Mouse (Mus musculus): ENCODE data around the gene Cherp. TPM values are rescaled to one million over a fixed set of nuclear protein-coding genes. Genes with fewer than 3 reads are reported as not detected.

Gene Cherp
- polyA plus RNA-seq, 1 experiment from 2014 or later, result 45.6 TPM

DNA sequence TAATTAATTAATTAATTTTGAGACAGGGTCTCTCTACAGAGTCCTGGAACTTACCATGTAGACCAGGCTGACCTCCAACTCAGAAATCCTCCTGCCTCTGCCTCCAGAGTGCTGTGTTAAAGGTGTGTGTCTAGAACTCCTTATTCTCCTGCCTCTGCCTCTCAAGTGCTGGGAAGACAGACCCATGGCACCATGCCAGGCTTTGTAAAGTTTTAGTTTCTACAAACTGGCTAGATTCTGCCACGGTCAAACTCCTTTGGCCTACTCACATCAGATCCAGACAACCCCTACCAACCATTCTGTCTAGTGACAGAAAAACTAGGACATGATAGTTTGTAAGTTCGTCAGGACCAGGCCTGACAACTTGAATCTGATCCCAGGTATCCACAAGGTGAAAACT, 16.0 kb upstream of the Cherp start:
- 0 out of 2 replicates have a peak overlapping the region, but pooled peaks have one; percentile 4 for H3K9ac ChIP-seq (ENCODE audit: low read length)

GRCm38 (mm10) chr8:72487014-72487413, 12.0 kb upstream of the Cherp start:
- Histone ChIP-seq H3K27me3 (ENCODE audit: control insufficient read depth, insufficient read depth, low read length) (no peaks in the 10 kb centered on the region), H3K27ac (ENCODE audit: low read length) (no peak overlapping the region), H3K9me3 (replicated peaks; ENCODE audit: control insufficient read depth, low read length) (no peaks in the 10 kb centered on the region), H3K4me2 (ENCODE audit: low read depth, low read length) (no peak overlapping the region), H3K4me1 (ENCODE audit: control insufficient read depth, insufficient read depth, low read length) (peaks cover 11% of the 10 kb centered on the region), H3K4me3 (ENCODE audit: low read length) (no peak overlapping the region), H3K9ac (ENCODE audit: low read length) (no peak overlapping the region), H3K36me3 (ENCODE audit: control insufficient read depth, insufficient read depth) (peaks cover 30% of the 10 kb centered on the region)
- ATAC-seq (replicated peaks; ENCODE audit: extremely low read depth, insufficient read depth, low FRiP score), result no peak

More for the DNA sequence above, 16.0 kb upstream of the Cherp start:
- 83% methylated on average over 2 of the region's 2 CpGs for WGBS
- H3K4me2 ChIP-seq (ENCODE audit: low read depth, low read length), result peak overlapping the region; percentile 97
- ATAC-seq (replicated peaks; ENCODE audit: extremely low read depth, insufficient read depth, low FRiP score), result no peak
- peaks cover 18% of the 10 kb centered on the region for H3K4me1 ChIP-seq (ENCODE audit: control insufficient read depth, insufficient read depth, low read length)
- H3K4me3 ChIP-seq (ENCODE audit: low read length), result no peak overlapping the region; the same call in 1 of the 2 replicates
- peaks cover 23% of the 10 kb centered on the region for H3K36me3 ChIP-seq (ENCODE audit: control insufficient read depth, insufficient read depth)
- H3K27ac ChIP-seq (ENCODE audit: low read length), result no peak overlapping the region
- no peaks in the 10 kb centered on the region for H3K9me3 ChIP-seq (replicated peaks; ENCODE audit: control insufficient read depth, low read length)
- no peaks in the 10 kb centered on the region for H3K27me3 ChIP-seq (ENCODE audit: control insufficient read depth, insufficient read depth, low read length)

DNA sequence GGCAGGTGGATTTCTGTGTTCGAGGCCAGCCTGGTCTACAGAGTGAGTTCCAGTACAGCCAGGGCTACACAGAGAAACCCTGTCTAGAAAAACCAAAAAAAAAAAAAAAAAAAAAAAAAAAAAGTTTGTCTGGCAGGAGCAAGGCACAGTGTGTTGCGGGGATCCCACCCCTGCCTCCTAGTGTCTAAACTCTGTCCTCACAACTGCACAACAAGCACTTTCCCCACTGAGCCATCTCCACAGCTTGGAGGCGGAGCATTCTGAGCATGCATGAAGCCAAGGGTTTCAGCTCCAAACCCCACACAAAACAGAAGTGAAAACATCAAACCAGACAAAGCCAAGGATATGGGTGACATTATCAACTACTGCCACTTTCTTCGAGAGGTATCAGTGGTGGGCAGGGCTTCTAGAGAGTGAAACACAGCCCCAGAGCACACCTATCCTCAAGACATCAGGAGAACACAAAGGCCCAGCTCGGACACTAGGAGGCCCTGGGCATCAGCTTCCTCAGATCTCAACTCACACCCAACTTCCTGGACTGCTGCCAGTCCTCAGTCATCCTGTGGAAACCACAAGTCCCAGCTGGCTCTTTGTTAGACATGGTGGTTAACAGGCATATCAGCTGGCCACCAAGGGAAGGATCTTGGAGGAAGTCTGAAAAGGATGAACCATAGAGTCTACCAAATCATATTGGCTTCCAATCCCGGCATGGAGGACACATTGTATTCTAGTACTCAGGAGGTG, 10.6 kb upstream of the Cherp start:
- H3K4me3 ChIP-seq (ENCODE audit: low read length), result no peak overlapping the region
- H3K4me1 ChIP-seq (ENCODE audit: control insufficient read depth, insufficient read depth, low read length), result no peaks in the 10 kb centered on the region
- H3K27me3 ChIP-seq (ENCODE audit: control insufficient read depth, insufficient read depth, low read length), result no peaks in the 10 kb centered on the region
- H3K4me2 ChIP-seq (ENCODE audit: low read depth, low read length), result no peak overlapping the region
- no peak for ATAC-seq (replicated peaks; ENCODE audit: extremely low read depth, insufficient read depth, low FRiP score)
- H3K9ac ChIP-seq (ENCODE audit: low read length), result no peak overlapping the region
- 75% methylated on average over 6 of the region's 6 CpGs for whole genome bisulfite sequencing
- peaks cover 30% of the 10 kb centered on the region for H3K36me3 ChIP-seq (ENCODE audit: control insufficient read depth, insufficient read depth)
- H3K27ac ChIP-seq (ENCODE audit: low read length), result no peak overlapping the region
- no peaks in the 10 kb centered on the region for H3K9me3 ChIP-seq (replicated peaks; ENCODE audit: control insufficient read depth, low read length)

DNA sequence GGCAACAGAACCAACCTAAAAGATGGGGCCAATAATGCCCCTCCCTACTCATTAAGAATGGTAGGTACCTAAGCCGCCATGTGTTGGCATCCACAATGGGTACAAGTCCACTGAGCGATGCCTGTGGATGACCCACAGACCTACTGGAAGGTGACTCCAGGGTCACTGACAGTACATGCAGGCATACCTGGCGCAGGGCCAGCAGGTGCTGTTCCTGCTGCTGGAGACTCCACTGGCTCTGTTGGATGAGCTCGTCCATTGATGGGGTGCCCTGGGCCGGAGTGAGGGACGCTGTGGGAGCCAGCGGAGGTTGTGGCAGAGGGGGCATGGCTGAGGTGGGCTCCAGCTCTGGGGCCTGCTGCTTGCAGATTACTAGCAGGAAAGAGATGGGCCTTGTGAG, 4.3 kb downstream of the Cherp start:
- no peaks in the 10 kb centered on the region for H3K27me3 ChIP-seq (ENCODE audit: control insufficient read depth, insufficient read depth, low read length)
- no peak overlapping the region for H3K9ac ChIP-seq (ENCODE audit: low read length)
- peaks cover 11% of the 10 kb centered on the region for H3K4me1 ChIP-seq (ENCODE audit: control insufficient read depth, insufficient read depth, low read length)
- no peak overlapping the region for H3K4me3 ChIP-seq (ENCODE audit: low read length)
- no peak overlapping the region for H3K4me2 ChIP-seq (ENCODE audit: low read depth, low read length)
- ATAC-seq (replicated peaks; ENCODE audit: extremely low read depth, insufficient read depth, low FRiP score), result no peak
- H3K27ac ChIP-seq (ENCODE audit: low read length), result no peak overlapping the region
- 81% methylated on average over 7 of the region's 7 CpGs for WGBS
- no peaks in the 10 kb centered on the region for H3K9me3 ChIP-seq (replicated peaks; ENCODE audit: control insufficient read depth, low read length)
- peaks cover 60% of the 10 kb centered on the region for H3K36me3 ChIP-seq (ENCODE audit: control insufficient read depth, insufficient read depth)

DNA sequence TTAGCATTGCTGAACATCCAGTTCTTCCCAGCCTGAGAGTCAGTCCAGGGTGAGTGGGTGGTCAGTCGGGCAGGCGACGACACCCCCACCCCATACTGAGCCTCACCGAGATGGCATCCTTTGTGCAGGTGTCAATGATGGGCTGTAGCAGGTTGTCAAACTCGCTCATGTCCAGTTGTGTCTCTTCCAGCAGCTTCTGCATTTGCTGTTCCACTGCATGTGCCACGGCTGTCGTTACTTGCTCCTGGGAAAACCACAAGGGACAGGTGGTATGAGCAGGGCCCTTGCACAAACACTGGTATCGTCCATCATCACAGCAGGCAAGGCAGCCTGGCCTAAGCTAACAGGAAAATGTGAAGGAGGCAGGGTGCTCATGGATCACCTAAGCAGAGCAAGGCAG, 5.0 kb downstream of the Cherp start:
- Histone ChIP-seq H3K27me3 (ENCODE audit: control insufficient read depth, insufficient read depth, low read length) (no peaks in the 10 kb centered on the region), H3K4me3 (ENCODE audit: low read length) (no peak overlapping the region), H3K27ac (ENCODE audit: low read length) (no peak overlapping the region), H3K4me2 (ENCODE audit: low read depth, low read length) (no peak overlapping the region), H3K4me1 (ENCODE audit: control insufficient read depth, insufficient read depth, low read length) (peaks cover 10% of the 10 kb centered on the region), H3K9ac (ENCODE audit: low read length) (no peak overlapping the region), H3K36me3 (ENCODE audit: control insufficient read depth, insufficient read depth) (peaks cover 66% of the 10 kb centered on the region), H3K9me3 (replicated peaks; ENCODE audit: control insufficient read depth, low read length) (no peaks in the 10 kb centered on the region)
- no peak for ATAC-seq (replicated peaks; ENCODE audit: extremely low read depth, insufficient read depth, low FRiP score)
- 87% methylated on average over 8 of the region's 8 CpGs for WGBS

DNA sequence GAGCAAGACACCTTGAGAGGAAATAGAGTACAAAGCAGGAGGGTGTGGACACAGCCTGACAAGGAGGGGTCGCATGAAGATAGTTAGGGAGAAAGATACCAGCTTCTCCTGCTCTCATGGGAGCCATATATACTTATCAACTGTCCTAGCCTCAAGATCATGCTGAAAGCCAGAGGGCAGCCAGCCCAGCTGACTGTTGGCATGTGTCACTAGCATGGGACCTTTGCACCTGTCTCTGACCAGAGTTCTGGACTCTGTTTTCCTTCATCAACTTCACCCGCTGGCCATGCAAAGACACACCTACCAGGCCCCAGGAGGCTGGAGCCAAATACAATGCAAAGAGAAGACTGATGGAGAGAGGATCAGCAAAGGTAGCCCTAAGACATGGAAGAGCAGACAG, 5.8 kb downstream of the Cherp start:
- peaks cover 8% of the 10 kb centered on the region for H3K4me1 ChIP-seq (ENCODE audit: control insufficient read depth, insufficient read depth, low read length)
- 92% methylated on average over 2 of the region's 2 CpGs for WGBS
- H3K27ac ChIP-seq (ENCODE audit: low read length), result no peak overlapping the region
- peaks cover 71% of the 10 kb centered on the region for H3K36me3 ChIP-seq (ENCODE audit: control insufficient read depth, insufficient read depth)
- ATAC-seq (replicated peaks; ENCODE audit: extremely low read depth, insufficient read depth, low FRiP score), result no peak
- no peak overlapping the region for H3K4me3 ChIP-seq (ENCODE audit: low read length)
- H3K27me3 ChIP-seq (ENCODE audit: control insufficient read depth, insufficient read depth, low read length), result no peaks in the 10 kb centered on the region
- no peak overlapping the region for H3K9ac ChIP-seq (ENCODE audit: low read length)
- H3K9me3 ChIP-seq (replicated peaks; ENCODE audit: control insufficient read depth, low read length), result no peaks in the 10 kb centered on the region
- no peak overlapping the region for H3K4me2 ChIP-seq (ENCODE audit: low read depth, low read length)

- H3K27me3 ChIP-seq (ENCODE audit: control insufficient read depth, insufficient read depth, low read length), result no peaks in the 10 kb centered on the region
- H3K36me3 ChIP-seq (ENCODE audit: control insufficient read depth, insufficient read depth), result peaks cover 90% of the 10 kb centered on the region
- 97% methylated on average over 10 of the region's 10 CpGs for WGBS
- H3K4me2 ChIP-seq (ENCODE audit: low read depth, low read length), result no peak overlapping the region
- no peak for ATAC-seq (replicated peaks; ENCODE audit: extremely low read depth, insufficient read depth, low FRiP score)
- no peak overlapping the region for H3K27ac ChIP-seq (ENCODE audit: low read length)
- H3K9ac ChIP-seq (ENCODE audit: low read length), result no peak overlapping the region
- H3K9me3 ChIP-seq (replicated peaks; ENCODE audit: control insufficient read depth, low read length), result no peaks in the 10 kb centered on the region
- no peak overlapping the region for H3K4me3 ChIP-seq (ENCODE audit: low read length)
- H3K4me1 ChIP-seq (ENCODE audit: control insufficient read depth, insufficient read depth, low read length), result no peaks in the 10 kb centered on the region
Observed at GRCm38 (mm10) chr8:72464211-72464610, 10.8 kb downstream of the Cherp start.

- H3K4me1 ChIP-seq (ENCODE audit: control insufficient read depth, insufficient read depth, low read length), result no peaks in the 10 kb centered on the region
- WGBS, result 93% methylated on average over 4 of the region's 4 CpGs
- no peak overlapping the region for H3K4me3 ChIP-seq (ENCODE audit: low read length)
- H3K9me3 ChIP-seq (replicated peaks; ENCODE audit: control insufficient read depth, low read length), result no peaks in the 10 kb centered on the region
- no peak overlapping the region for H3K9ac ChIP-seq (ENCODE audit: low read length)
- H3K36me3 ChIP-seq (ENCODE audit: control insufficient read depth, insufficient read depth), result peaks cover 60% of the 10 kb centered on the region
- no peak overlapping the region for H3K4me2 ChIP-seq (ENCODE audit: low read depth, low read length)
- no peak overlapping the region for H3K27ac ChIP-seq (ENCODE audit: low read length)
- H3K27me3 ChIP-seq (ENCODE audit: control insufficient read depth, insufficient read depth, low read length), result no peaks in the 10 kb centered on the region
- no peak for ATAC-seq (replicated peaks; ENCODE audit: extremely low read depth, insufficient read depth, low FRiP score)
Observed at GRCm38 (mm10) chr8:72459881-72460533, 15.0 kb downstream of the Cherp start.

GRCm38 (mm10) chr8:72458457-72458856, 16.6 kb downstream of the Cherp start:
- no peak overlapping the region for H3K4me3 ChIP-seq (ENCODE audit: low read length)
- no peak overlapping the region for H3K27ac ChIP-seq (ENCODE audit: low read length)
- 85% methylated on average over 6 of the region's 6 CpGs for WGBS
- no peaks in the 10 kb centered on the region for H3K27me3 ChIP-seq (ENCODE audit: control insufficient read depth, insufficient read depth, low read length)
- no peak overlapping the region for H3K9ac ChIP-seq (ENCODE audit: low read length)
- H3K36me3 ChIP-seq (ENCODE audit: control insufficient read depth, insufficient read depth), result peaks cover 57% of the 10 kb centered on the region
- H3K4me2 ChIP-seq (ENCODE audit: low read depth, low read length), result no peak overlapping the region
- no peaks in the 10 kb centered on the region for H3K4me1 ChIP-seq (ENCODE audit: control insufficient read depth, insufficient read depth, low read length)
- no peak for ATAC-seq (replicated peaks; ENCODE audit: extremely low read depth, insufficient read depth, low FRiP score)
- peaks cover 5% of the 10 kb centered on the region; the same call in 1 of the 2 replicates for H3K9me3 ChIP-seq (replicated peaks; ENCODE audit: control insufficient read depth, low read length)

All from heart, embryonic 16.5 days (tissue).